Mouse (Mus musculus): ENCODE results near the gene Insrr.

GRCm38 (mm10) chr3:87796736-87797334 is at the start of gene Insrr:
- TF ChIP-seq CTCF (conservative IDR thresholded peaks at IDR 0.05; ENCODE audit: low read length) (no peak), NANOG (IDR thresholded peaks at IDR 0.05; ENCODE audit: borderline replicate concordance, low read length) (no peak), POU5F1 (IDR thresholded peaks at IDR 0.05; ENCODE audit: borderline replicate concordance, low read length) (no peak)

Measured in E14TG2a.4 (cell line).